Mouse (Mus musculus) heart, postnatal 0 days (tissue): ENCODE data around the gene Sec24a.

Source experiments
- CTCF ChIP-seq: IDR thresholded peaks from 2 replicates; pipeline ENCODE4 v1.5.1; 2016; ENCODE audit warnings: antibody characterized with exemption, control low read depth, low read depth
- EP300 ChIP-seq: IDR thresholded peaks from 2 replicates; pipeline ENCODE4 v1.6.1; 2016; ENCODE audit warnings: antibody characterized with exemption, low read depth

DNA sequence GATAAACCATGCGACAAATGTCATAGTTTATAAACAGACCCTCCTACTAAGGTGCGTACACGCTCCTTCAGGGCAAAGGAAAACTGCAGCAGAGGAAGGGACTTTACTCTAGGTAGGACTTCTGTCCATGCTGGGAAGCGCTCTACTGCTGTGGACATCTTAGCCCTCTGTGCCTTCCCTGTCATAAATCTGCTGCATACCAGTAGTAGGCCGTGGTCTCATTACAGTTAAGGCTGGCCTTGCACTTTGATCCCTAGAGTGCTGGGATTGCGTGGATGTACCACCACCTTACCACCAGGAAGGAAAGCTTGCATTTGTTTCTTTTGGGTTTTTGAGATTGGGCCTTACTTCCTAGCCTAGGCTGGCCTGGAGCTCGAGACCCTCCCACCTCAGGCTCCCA lies 27.2 kb upstream of the Sec24a start:
- TF ChIP-seq CTCF, result no peak
- no peak for TF ChIP-seq EP300
